Mouse (Mus musculus) liver, adult 2 months (tissue): ENCODE measurements around the gene Olfr750. TPM values are rescaled to one million over a fixed set of nuclear protein-coding genes. Genes with fewer than 3 reads are reported as not detected.

Experiments used
- DNase-seq: peaks from one replicate; pipeline ENCODE4 v3.0.0-alpha.2; 2011; ENCODE audit warnings: low read depth, low spot score; ENCODE audit errors: extremely low read depth
- H3K27ac ChIP-seq: fragments of 200-500 bp; replicated peaks from 2 replicates; pipeline ENCODE4 v1.5.1; 2012; ENCODE audit warnings: low read depth, mild to moderate bottlenecking, control low read depth, inconsistent platforms, low read length; ENCODE audit not compliant: insufficient read depth
- H3K27me3 ChIP-seq: fragments of 200-500 bp; 2 replicates; pipeline ENCODE4 v1.6.1; 2012; ENCODE audit warnings: mild to moderate bottlenecking, moderate library complexity, low read length, inconsistent platforms; ENCODE audit not compliant: control insufficient read depth, insufficient read depth
- H3K36me3 ChIP-seq: fragments of 200-500 bp; 2 replicates; pipeline ENCODE4 v1.6.1; 2012; ENCODE audit warnings: low read length, inconsistent platforms; ENCODE audit not compliant: control insufficient read depth, insufficient read depth
- H3K4me1 ChIP-seq: fragments of 200-500 bp; 2 replicates; pipeline ENCODE4 v1.6.1; 2011; ENCODE audit warnings: low read length; ENCODE audit not compliant: control insufficient read depth, insufficient read depth
- H3K4me3 ChIP-seq: fragments of 200-500 bp; 2 replicates; pipeline ENCODE4 v1.5.1; 2011; ENCODE audit warnings: low read depth, mild to moderate bottlenecking, control low read depth, low read length, moderate library complexity; ENCODE audit not compliant: insufficient read depth
- H3K79me2 ChIP-seq: fragments of 200-500 bp; 2 replicates; pipeline ENCODE4 v1.6.1; 2012; ENCODE audit warnings: inconsistent platforms, mild to moderate bottlenecking, low read length, moderate library complexity; ENCODE audit not compliant: control insufficient read depth, insufficient read depth
- H3K9ac ChIP-seq: fragments of 200-500 bp; 2 replicates; pipeline ENCODE4 v1.6.1; 2012; ENCODE audit warnings: low read depth, mild to moderate bottlenecking, control low read depth, inconsistent platforms, low read length
- CTCF ChIP-seq: fragments of 200-500 bp; IDR thresholded peaks from 2 replicates; pipeline ENCODE4 v1.5.1; 2011; ENCODE audit warnings: low read depth, low read length, control low read depth
- POLR2A ChIP-seq: fragments of 200-500 bp; IDR thresholded peaks from 2 replicates; pipeline ENCODE4 v1.6.1; 2011; ENCODE audit warnings: low read length, control low read depth; ENCODE audit not compliant: insufficient read depth; ENCODE audit errors: extremely low read depth
- whole genome bisulfite sequencing: fragments of 180-500 bp; shearing (Covaris S2); methylation state at CpG from one replicate; pipeline ENCODE4 v1.1.7; 2018; 5-methylcytosine and 5-hydroxymethylcytosine counted together
- polyA plus RNA-seq: library from polyadenylated mRNA; depleted of rRNA; stranded (reverse); fragments of >200 nt; gene quantifications from 2 replicates; pipeline ENCODE4 v1.2.3, GENCODE M21; 2012; rRNA removed
- total RNA-seq: library from RNA; depleted of rRNA; stranded (reverse); fragments of >200 nt; gene quantifications from 2 replicates; pipeline ENCODE4 v1.2.3, GENCODE M21; 2014; rRNA removed

Olfr750 gene
- total RNA-seq (not detected in 2 replicates), polyA plus RNA-seq (not detected in 2 replicates)

DNA sequence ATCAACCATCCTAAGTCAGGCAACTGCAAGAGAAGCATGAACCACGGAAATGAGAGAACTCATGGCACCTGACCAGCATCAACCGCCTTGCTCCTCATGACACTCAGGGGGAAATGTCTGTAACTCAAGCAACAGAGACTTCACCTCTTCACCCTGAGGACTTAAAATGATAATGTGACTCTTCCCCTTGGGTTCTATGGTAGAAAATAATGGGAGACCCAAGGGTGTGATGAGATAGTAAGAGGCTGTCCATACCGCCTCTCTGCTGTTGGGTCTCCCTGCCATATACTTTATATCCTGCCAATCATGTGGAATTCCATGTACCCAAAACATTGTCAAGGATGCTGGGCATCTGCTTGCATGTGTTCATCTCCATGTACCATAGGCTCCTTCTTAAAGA lies at the start of gene Olfr750:
Olfr750 (minus strand) TSS at position 101 of the 400 bp plus-strand sequence.
- Histone ChIP-seq H3K4me3 (no peak within 1 kb of the TSS), H3K27ac (no peak within 1 kb of the TSS), H3K79me2 (no peaks in the 10 kb centered on the region), H3K36me3 (no peaks in the 10 kb centered on the region), H3K9ac (no peak within 1 kb of the TSS), H3K27me3 (no peaks in the 10 kb centered on the region), H3K4me1 (no peaks in the 10 kb centered on the region)
- DNase-seq, result no peak
- 95% methylated on average over 3 of the region's 3 CpGs for WGBS
- TF ChIP-seq CTCF (no peak), POLR2A (no peak)

DNA sequence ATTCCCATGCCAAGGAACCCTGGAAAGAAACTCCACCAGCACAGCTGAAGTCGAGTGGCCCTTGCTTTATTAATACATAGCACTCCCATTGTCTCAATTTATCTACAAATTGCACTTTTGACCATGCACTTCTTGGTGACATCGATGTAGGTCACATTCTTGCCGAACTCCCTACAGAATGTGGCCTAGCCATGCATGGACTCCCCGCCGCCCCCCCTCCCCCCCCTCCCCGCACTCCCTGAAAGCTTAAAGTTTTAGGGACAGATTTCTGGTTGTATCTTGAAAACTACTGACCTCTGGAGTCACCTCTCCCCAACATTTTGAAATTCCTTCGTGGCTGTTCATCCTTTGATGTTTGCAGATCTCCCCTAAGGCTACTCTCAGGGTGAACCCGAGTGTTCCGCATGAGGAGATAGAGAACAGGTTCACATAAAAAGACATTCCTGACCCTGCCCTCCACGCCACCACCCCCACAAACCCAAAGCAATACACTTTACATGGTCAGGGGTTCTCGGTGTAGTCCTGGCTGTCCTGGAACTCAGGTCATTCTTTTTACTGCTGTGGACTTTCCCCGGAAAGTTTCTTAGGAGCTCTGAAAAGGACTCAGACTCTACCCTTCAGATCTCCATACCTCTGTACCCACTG lies 39.8 kb upstream of the Olfr750 start, which contains the start of gene Eddm3b:
Eddm3b (plus strand) TSS at position 511 of the 645 bp plus-strand sequence.
- H3K27ac ChIP-seq, result no peak within 1 kb of the TSS

DNA sequence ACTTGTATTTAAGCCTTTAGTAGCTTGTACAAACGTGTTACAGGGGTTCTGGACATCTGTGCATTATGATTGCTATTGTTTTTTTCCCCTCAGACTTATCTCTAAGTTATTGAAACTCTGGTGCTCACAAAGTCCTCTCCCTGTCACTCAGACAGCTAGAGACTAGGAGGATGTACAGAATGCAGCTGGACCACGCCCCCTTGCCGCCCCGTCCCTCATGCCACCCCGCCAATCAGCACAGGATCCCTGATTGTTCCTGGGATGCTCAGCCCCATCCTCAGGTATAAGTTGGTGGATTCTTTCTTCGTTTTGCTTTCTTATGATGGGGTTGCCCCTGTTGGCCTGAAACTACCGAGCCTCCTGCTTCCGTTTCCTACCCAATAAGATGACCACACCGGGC lies 39.2 kb upstream of the Olfr750 start:
- no peak for DNase-seq
- H3K9ac ChIP-seq, result no peak overlapping the region
- no peaks in the 10 kb centered on the region for H3K4me1 ChIP-seq
- H3K4me3 ChIP-seq, result no peak overlapping the region
- H3K36me3 ChIP-seq, result no peaks in the 10 kb centered on the region
- no peak for TF ChIP-seq CTCF
- TF ChIP-seq POLR2A, result no peak
- WGBS, result 56% methylated on average over 9 of the region's 9 CpGs
- no peaks in the 10 kb centered on the region for H3K27me3 ChIP-seq
- H3K27ac ChIP-seq, result no peak overlapping the region
- H3K79me2 ChIP-seq, result no peaks in the 10 kb centered on the region

More for the DNA sequence above, 39.8 kb upstream of the Olfr750 start, which contains the start of gene Eddm3b:
- no peaks in the 10 kb centered on the region for H3K27me3 ChIP-seq
- no peaks in the 10 kb centered on the region for H3K36me3 ChIP-seq
- TF ChIP-seq CTCF (no peak), POLR2A (no peak)
- H3K79me2 ChIP-seq, result no peaks in the 10 kb centered on the region
- WGBS, result 63% methylated on average over 12 of the region's 12 CpGs
- DNase-seq, result no peak
- no peak within 1 kb of the TSS for H3K9ac ChIP-seq
- no peak within 1 kb of the TSS for H3K4me3 ChIP-seq
- no peaks in the 10 kb centered on the region for H3K4me1 ChIP-seq

DNA sequence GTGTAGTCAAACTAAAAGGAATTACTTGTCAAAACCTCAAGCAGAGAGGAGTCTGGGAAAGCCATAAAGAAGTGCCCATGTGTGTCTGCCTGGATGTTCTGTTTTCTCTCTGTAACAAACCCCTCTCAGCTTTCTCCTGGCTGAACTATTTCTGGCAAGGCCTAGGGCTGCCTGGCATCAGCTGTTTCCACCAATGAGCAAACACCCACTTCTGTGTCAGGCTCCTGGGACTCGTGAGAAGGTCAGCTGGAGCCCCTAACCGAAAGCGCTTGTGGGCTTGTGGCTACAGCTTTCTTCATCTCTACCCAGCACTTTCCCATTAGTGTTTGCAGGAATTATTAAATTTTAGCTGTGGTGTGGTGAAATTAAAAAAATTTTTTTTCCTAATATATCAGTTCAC lies 37.7 kb upstream of the Olfr750 start:
- Histone ChIP-seq H3K79me2 (no peaks in the 10 kb centered on the region), H3K9ac (no peak overlapping the region), H3K27ac (no peak overlapping the region), H3K4me1 (no peaks in the 10 kb centered on the region), H3K36me3 (no peaks in the 10 kb centered on the region), H3K4me3 (no peak overlapping the region), H3K27me3 (no peaks in the 10 kb centered on the region)
- TF ChIP-seq CTCF (no peak), POLR2A (no peak)
- DNase-seq, result no peak
- WGBS, result 63% methylated on average over 3 of the region's 3 CpGs

DNA sequence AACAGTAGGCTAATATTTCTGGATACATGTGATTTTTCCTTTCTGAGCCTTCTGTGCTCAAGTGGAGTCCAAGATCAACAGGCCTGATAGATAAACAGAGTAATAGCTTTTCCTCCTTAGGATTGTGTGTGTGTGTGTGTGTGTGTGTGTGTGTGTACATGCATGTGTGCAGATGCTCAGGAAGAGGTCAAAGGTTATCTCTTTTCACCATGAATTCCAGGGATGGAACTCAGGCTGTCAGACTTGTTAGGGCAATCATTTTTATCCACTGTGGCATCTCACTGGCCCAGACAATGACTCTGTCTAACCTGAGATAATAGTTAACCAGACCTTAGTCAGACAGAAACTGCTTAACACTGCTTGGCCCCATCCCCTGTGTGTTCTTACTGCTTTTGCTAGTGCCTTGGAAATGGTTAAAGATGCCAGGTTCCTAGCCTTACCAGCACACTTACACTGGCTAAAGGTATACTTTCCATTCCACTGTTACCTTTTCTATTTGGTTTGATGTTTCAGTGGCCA lies 32.3 kb upstream of the Olfr750 start:
- no peaks in the 10 kb centered on the region for H3K27me3 ChIP-seq
- H3K36me3 ChIP-seq, result peaks cover 19% of the 10 kb centered on the region
- no peak overlapping the region for H3K4me3 ChIP-seq
- H3K9ac ChIP-seq, result no peak overlapping the region
- no peak overlapping the region for H3K27ac ChIP-seq
- TF ChIP-seq POLR2A, result no peak
- TF ChIP-seq CTCF, result no peak
- H3K79me2 ChIP-seq, result no peaks in the 10 kb centered on the region
- DNase-seq, result peak; percentile 85
- H3K4me1 ChIP-seq, result peaks cover 4% of the 10 kb centered on the region; the same call in 1 of the 2 replicates

DNA sequence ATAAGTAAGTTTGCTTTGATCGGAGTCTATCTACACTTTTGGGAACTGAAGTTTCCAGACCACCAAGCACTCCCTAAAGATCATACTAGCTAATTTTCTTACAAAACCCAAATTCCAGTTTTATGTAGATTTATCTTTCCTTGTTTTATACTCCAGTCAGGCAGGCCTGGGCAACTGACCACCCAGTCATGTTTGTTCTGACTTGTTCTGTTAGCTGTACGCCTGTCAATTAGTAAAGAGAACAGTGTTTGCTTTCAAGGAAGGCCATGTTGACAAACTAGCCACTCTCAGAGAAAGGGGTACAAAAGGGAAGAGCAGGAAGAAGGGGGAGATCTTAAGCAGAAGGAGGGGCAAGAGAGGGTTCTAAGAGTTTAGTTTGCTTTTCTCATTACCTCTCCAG lies 30.1 kb upstream of the Olfr750 start:
- no peak overlapping the region for H3K27ac ChIP-seq

More for the DNA sequence above, 30.1 kb upstream of the Olfr750 start:
- 69% methylated on average over 2 of the region's 2 CpGs for WGBS
- no peak for TF ChIP-seq POLR2A
- TF ChIP-seq CTCF, result no peak
- Histone ChIP-seq H3K36me3 (peaks cover 26% of the 10 kb centered on the region), H3K4me1 (peaks cover 4% of the 10 kb centered on the region; the same call in 1 of the 2 replicates), H3K9ac (no peak overlapping the region), H3K79me2 (no peaks in the 10 kb centered on the region), H3K27me3 (no peaks in the 10 kb centered on the region), H3K4me3 (no peak overlapping the region)
- peak; percentile 28 for DNase-seq
